Mouse (Mus musculus): ENCODE results near the gene Prcc. TPM values are rescaled to one million over a fixed set of nuclear protein-coding genes. Genes with fewer than 3 reads are reported as not detected.
"Not testable (repeated sequence)": the region's sequence is repeated elsewhere in the genome, so short reads cannot be mapped to it uniquely, and the experiment has no call there.

Gene Prcc
- polyA plus RNA-seq, 1 experiment from 2014 or later, result 17.6 TPM

DNA sequence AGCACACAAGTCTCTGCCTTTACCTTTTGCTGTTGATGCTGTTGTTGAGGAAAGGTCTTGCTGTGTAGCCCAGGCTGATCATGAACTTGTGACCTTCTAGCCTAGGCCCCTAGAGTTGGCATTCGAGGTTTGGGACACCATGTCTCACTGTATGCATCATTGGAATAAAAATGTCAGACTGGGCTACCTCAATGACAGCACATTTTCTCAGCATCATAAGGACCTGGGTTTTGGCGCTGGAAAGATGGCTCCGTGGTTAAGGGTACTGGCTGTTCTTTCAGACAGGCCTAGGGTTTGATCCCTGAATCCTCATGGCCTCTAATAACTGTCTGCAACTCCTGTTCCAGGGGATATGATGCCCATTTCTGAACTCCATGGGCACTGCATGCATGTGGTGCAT, 14.4 kb upstream of the Prcc start:
- Histone ChIP-seq H3K36me3 (ENCODE audit: control insufficient read depth, insufficient read depth, low read length) (no peaks in the 10 kb centered on the region), H3K9me3 (ENCODE audit: control insufficient read depth, low read length) (no peaks in the 10 kb centered on the region), H3K27me3 (ENCODE audit: control insufficient read depth, insufficient read depth, low read length) (no peaks in the 10 kb centered on the region), H3K4me3 (ENCODE audit: low read depth, low read length) (no peak overlapping the region), H3K9ac (ENCODE audit: low read depth, low read length) (no peak overlapping the region), H3K27ac (ENCODE audit: low read depth, low read length) (no peak overlapping the region), H3K4me2 (replicated peaks; ENCODE audit: low read depth, low read length) (no peak overlapping the region), H3K4me1 (replicated peaks; ENCODE audit: control insufficient read depth, insufficient read depth, low read length) (no peaks in the 10 kb centered on the region)
- DNase-seq (ENCODE audit: low spot score) (no peak), ATAC-seq (ENCODE audit: low FRiP score) (no peak)
- WGBS, result 78% methylated on average over 3 of the region's 3 CpGs

DNA sequence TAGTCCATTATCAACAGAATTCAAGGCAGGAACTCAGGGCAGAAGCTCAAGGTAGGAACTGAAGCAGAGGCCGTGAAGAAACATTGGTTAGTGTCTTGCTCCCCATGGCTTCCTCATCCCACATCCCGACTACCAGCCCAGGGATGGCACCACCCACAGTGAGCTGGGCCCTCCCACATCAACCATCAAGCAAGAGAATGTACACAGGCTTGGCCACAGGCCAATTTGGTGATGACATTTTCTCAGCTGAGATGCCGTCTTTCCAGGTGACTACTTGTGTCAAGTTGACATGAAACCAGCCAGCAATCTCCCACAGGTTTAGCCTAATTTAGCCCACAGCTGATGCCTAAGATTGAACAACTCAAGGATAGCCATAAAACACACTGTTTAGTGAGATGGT, 13.9 kb upstream of the Prcc start:
- Histone ChIP-seq H3K4me2 (replicated peaks; ENCODE audit: low read depth, low read length) (no peak overlapping the region), H3K27me3 (ENCODE audit: control insufficient read depth, insufficient read depth, low read length) (no peaks in the 10 kb centered on the region), H3K9me3 (ENCODE audit: control insufficient read depth, low read length) (no peaks in the 10 kb centered on the region), H3K27ac (ENCODE audit: low read depth, low read length) (no peak overlapping the region), H3K36me3 (ENCODE audit: control insufficient read depth, insufficient read depth, low read length) (no peaks in the 10 kb centered on the region), H3K4me3 (ENCODE audit: low read depth, low read length) (no peak overlapping the region), H3K9ac (ENCODE audit: low read depth, low read length) (no peak overlapping the region), H3K4me1 (replicated peaks; ENCODE audit: control insufficient read depth, insufficient read depth, low read length) (no peaks in the 10 kb centered on the region)
- no peak for DNase-seq (ENCODE audit: low spot score)
- 74% methylated on average over 3 of the region's 3 CpGs for WGBS
- ATAC-seq (ENCODE audit: low FRiP score), result no peak

DNA sequence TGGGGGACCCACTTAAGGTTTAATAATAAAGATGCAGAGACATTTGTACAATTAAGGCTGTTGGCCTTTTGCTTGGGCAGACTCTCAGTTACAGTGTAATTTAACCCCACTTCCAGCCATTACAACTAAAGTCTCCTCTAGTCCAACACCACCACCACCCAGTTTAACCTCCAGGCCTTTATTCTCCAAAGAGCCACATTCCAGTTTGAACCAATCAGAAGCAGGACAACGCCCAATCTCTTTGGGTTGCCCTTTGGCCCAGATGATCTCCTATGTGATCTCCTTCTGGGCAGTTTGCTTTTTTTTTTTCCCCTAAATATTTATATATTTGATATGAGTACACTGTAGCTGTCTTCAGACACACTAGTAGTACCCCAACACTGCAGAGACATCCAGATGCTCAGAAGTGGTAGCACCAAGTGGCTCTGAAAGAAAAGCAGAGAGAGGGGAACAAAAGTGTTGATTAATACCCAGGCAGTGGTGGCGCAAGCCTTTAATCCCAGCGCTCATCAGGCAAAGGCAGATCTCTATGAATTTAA, 8.0 kb upstream of the Prcc start:
- H3K4me1 ChIP-seq (replicated peaks; ENCODE audit: control insufficient read depth, insufficient read depth, low read length), result no peaks in the 10 kb centered on the region
- no peaks in the 10 kb centered on the region for H3K9me3 ChIP-seq (ENCODE audit: control insufficient read depth, low read length)
- H3K36me3 ChIP-seq (ENCODE audit: control insufficient read depth, insufficient read depth, low read length), result no peaks in the 10 kb centered on the region
- no peak overlapping the region for H3K4me2 ChIP-seq (replicated peaks; ENCODE audit: low read depth, low read length)
- ATAC-seq (ENCODE audit: low FRiP score) (no peak), DNase-seq (ENCODE audit: low spot score) (no peak)
- no peak overlapping the region for H3K27ac ChIP-seq (ENCODE audit: low read depth, low read length)
- no peak overlapping the region for H3K9ac ChIP-seq (ENCODE audit: low read depth, low read length)
- H3K4me3 ChIP-seq (ENCODE audit: low read depth, low read length), result no peak overlapping the region
- H3K27me3 ChIP-seq (ENCODE audit: control insufficient read depth, insufficient read depth, low read length), result no peaks in the 10 kb centered on the region
- WGBS, result 74% methylated on average over 3 of the region's 3 CpGs

DNA sequence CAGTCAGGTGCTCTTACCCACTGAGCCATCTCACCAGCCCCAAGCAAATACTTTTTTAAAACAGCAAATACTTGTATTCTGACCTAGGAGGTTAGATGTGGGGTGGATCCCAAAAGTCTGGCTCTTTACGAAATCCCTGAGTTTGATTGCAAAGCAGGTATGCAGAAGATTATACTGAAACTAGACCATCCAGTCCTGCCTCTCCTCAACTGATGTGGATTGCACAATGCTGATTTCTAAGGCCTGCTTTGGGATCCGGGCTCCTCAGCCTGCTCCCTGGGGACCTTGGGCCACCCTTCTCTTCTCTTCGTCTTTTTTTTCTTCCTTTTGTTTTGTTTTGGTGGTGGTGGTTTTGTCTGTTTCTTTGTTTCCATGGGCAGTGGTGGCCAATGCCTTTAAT, 6.1 kb upstream of the Prcc start:
- 55% methylated on average over 3 of the region's 3 CpGs for WGBS
- H3K36me3 ChIP-seq (ENCODE audit: control insufficient read depth, insufficient read depth, low read length), result no peaks in the 10 kb centered on the region

DNA sequence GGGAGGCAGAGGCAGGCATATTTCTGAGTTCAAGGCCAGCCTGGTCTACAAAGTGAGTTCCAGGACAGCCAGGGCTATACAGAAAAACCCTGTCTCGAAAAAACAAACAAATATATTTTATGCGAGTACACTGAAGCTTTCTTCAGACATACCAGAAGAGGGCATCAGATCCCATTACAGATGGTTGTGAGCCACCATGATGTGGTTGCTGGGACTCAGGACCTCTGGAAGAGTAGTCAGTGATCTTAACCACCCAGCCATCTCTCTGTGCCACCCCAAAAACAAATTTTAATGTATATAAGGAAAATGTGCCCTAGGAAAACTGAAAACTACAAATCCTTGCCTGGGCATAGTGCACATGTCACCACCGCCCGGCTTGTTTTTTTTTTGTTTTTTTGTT, 2.0 kb upstream of the Prcc start:
- not testable (repeated sequence) for DNase-seq (ENCODE audit: low spot score); H3K4me2 ChIP-seq (replicated peaks; ENCODE audit: low read depth, low read length); H3K9me3 ChIP-seq (ENCODE audit: control insufficient read depth, low read length); H3K27me3 ChIP-seq (ENCODE audit: control insufficient read depth, insufficient read depth, low read length); H3K36me3 ChIP-seq (ENCODE audit: control insufficient read depth, insufficient read depth, low read length); H3K4me3 ChIP-seq (ENCODE audit: low read depth, low read length); H3K4me1 ChIP-seq (replicated peaks; ENCODE audit: control insufficient read depth, insufficient read depth, low read length); H3K9ac ChIP-seq (ENCODE audit: low read depth, low read length); H3K27ac ChIP-seq (ENCODE audit: low read depth, low read length); ATAC-seq (ENCODE audit: low FRiP score)
- WGBS, result 85% methylated on average over 4 of the region's 4 CpGs

More for the DNA sequence above, 6.1 kb upstream of the Prcc start:
- Histone ChIP-seq H3K4me3 (ENCODE audit: low read depth, low read length) (no peak overlapping the region), H3K4me1 (replicated peaks; ENCODE audit: control insufficient read depth, insufficient read depth, low read length) (no peaks in the 10 kb centered on the region), H3K27ac (ENCODE audit: low read depth, low read length) (no peak overlapping the region), H3K4me2 (replicated peaks; ENCODE audit: low read depth, low read length) (no peak overlapping the region), H3K9ac (ENCODE audit: low read depth, low read length) (no peak overlapping the region), H3K27me3 (ENCODE audit: control insufficient read depth, insufficient read depth, low read length) (no peaks in the 10 kb centered on the region), H3K9me3 (ENCODE audit: control insufficient read depth, low read length) (no peaks in the 10 kb centered on the region)
- ATAC-seq (ENCODE audit: low FRiP score) (no peak), DNase-seq (ENCODE audit: low spot score) (no peak)

DNA sequence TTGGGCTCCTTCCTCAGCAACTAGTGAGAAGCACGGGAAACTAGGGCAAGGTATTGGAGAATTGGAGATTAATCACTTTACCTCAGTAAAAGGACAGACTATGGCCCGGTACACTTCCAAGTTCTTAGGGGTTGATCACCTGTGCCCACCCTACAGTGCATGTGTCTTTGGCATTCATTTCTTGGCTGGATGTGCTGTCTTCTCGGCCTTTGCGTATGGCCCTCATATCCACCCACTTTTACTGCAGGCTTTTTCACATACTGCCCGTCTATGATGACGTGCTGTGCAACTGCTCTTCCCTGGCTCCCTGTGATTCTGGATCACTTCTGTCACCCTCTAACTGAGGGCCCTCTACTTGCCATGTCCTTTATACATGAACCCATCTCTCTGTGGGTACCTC, 1.0 kb upstream of the Prcc start:
- Histone ChIP-seq H3K4me3 (ENCODE audit: low read depth, low read length) (no peak overlapping the region), H3K27ac (ENCODE audit: low read depth, low read length) (no peak overlapping the region), H3K27me3 (ENCODE audit: control insufficient read depth, insufficient read depth, low read length) (no peaks in the 10 kb centered on the region), H3K9ac (ENCODE audit: low read depth, low read length) (no peak overlapping the region; the same call in 1 of the 2 replicates), H3K4me1 (replicated peaks; ENCODE audit: control insufficient read depth, insufficient read depth, low read length) (peaks cover 6% of the 10 kb centered on the region), H3K36me3 (ENCODE audit: control insufficient read depth, insufficient read depth, low read length) (no peaks in the 10 kb centered on the region), H3K9me3 (ENCODE audit: control insufficient read depth, low read length) (no peaks in the 10 kb centered on the region), H3K4me2 (replicated peaks; ENCODE audit: low read depth, low read length) (no peak overlapping the region)
- WGBS, result 88% methylated on average over 6 of the region's 6 CpGs
- DNase-seq (ENCODE audit: low spot score), result peak; percentile 6
- ATAC-seq (ENCODE audit: low FRiP score), result no peak

DNA sequence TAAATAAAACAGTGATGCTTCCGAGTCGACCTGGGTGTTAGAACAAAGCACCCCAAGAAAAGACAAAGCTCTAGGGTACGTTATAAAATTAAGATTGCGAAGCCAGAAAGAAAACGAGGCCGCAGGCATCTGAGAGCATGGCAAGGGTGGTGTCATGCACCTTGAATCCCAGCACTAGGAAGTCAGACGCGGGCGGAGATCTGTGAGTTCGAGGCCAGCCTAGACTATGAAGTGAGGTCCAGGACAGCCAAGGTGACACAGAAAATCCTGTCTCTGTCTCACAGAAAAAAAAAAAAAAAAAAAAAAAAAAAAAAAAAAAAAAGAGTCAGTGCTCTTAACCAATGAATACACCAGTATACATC, 577 bp upstream of the Prcc start:
- Histone ChIP-seq H3K4me1 (replicated peaks; ENCODE audit: control insufficient read depth, insufficient read depth, low read length) (peaks cover 6% of the 10 kb centered on the region), H3K27ac (ENCODE audit: low read depth, low read length) (no peak overlapping the region), H3K9ac (ENCODE audit: low read depth, low read length) (peak overlapping the region; percentile 34; the same call in 1 of the 2 replicates), H3K36me3 (ENCODE audit: control insufficient read depth, insufficient read depth, low read length) (no peaks in the 10 kb centered on the region), H3K4me3 (ENCODE audit: low read depth, low read length) (peak overlapping the region; percentile 95), H3K9me3 (ENCODE audit: control insufficient read depth, low read length) (no peaks in the 10 kb centered on the region), H3K27me3 (ENCODE audit: control insufficient read depth, insufficient read depth, low read length) (no peaks in the 10 kb centered on the region), H3K4me2 (replicated peaks; ENCODE audit: low read depth, low read length) (peak overlapping the region; percentile 35)
- ATAC-seq (ENCODE audit: low FRiP score) (no peak; the same call in 1 of the 2 replicates), DNase-seq (ENCODE audit: low spot score) (no peak)
- WGBS, result 11% methylated on average over 10 of the region's 10 CpGs

DNA sequence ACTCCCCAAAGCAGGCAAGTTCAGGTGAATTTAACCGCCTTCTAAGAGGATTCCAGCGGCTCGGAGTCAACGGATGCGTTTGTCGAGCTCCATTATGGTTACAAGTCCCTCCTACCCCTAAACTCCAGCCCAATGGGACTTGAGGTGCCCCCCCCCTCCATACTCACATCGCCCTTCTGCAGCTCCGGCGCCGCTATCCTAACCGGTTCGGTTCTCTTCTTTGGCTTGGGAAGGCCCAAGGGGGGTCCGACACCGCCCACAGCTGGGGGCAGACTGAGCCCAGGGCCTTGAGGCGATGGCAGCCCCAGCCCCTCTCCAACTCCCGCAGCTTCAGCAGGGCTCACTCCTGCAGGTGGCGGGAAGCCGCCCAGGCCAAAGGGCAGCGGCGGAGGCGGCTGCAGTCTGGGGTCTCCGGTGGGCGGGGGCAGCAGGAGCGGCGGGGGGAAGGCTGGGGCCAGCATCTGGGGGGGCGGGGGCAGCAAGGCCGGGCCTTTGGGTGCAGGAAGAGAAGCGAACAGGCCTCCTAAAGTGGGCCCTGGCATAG, 628 bp downstream of the Prcc start:
- Histone ChIP-seq H3K36me3 (ENCODE audit: control insufficient read depth, insufficient read depth, low read length) (no peaks in the 10 kb centered on the region), H3K9ac (ENCODE audit: low read depth, low read length) (peak overlapping the region; percentile 94), H3K4me2 (replicated peaks; ENCODE audit: low read depth, low read length) (peak overlapping the region; percentile 92), H3K9me3 (ENCODE audit: control insufficient read depth, low read length) (no peaks in the 10 kb centered on the region), H3K4me1 (replicated peaks; ENCODE audit: control insufficient read depth, insufficient read depth, low read length) (peaks cover 6% of the 10 kb centered on the region), H3K27ac (ENCODE audit: low read depth, low read length) (peak overlapping the region; percentile 76), H3K27me3 (ENCODE audit: control insufficient read depth, insufficient read depth, low read length) (no peaks in the 10 kb centered on the region), H3K4me3 (ENCODE audit: low read depth, low read length) (peak overlapping the region; percentile 95)
- ATAC-seq (ENCODE audit: low FRiP score) (peak; percentile 39), DNase-seq (ENCODE audit: low spot score) (peak; percentile 49)
- WGBS, result under 1% methylated on average over 18 of the region's 28 CpGs

DNA sequence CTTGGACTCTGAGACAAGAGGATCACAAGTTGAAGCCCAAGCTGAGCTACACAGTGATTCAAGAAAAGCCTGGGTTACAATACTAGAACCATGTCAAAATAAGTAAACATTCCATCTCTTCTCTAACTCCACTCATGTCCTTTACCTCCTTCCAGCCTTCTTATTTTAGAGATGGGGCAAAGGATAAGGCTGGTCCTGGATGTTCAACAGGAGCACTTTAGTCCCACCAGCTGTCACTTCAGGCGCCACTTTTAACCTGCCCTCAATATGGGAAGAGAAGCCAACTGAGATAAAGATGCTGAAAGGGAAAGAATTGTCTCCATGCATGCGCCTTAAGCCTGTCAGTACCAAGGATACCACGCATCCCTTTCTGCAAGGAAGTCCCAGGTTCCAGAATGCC, 1.1 kb downstream of the Prcc start:
- no peaks in the 10 kb centered on the region for H3K27me3 ChIP-seq (ENCODE audit: control insufficient read depth, insufficient read depth, low read length)
- H3K36me3 ChIP-seq (ENCODE audit: control insufficient read depth, insufficient read depth, low read length), result no peaks in the 10 kb centered on the region
- no peak overlapping the region for H3K27ac ChIP-seq (ENCODE audit: low read depth, low read length)
- peak overlapping the region; percentile 92 for H3K4me2 ChIP-seq (replicated peaks; ENCODE audit: low read depth, low read length)
- 1% methylated on average over 3 of the region's 3 CpGs for WGBS
- H3K9ac ChIP-seq (ENCODE audit: low read depth, low read length), result peak overlapping the region; percentile 94
- H3K4me1 ChIP-seq (replicated peaks; ENCODE audit: control insufficient read depth, insufficient read depth, low read length), result peaks cover 6% of the 10 kb centered on the region
- no peak for ATAC-seq (ENCODE audit: low FRiP score)
- H3K4me3 ChIP-seq (ENCODE audit: low read depth, low read length), result peak overlapping the region; percentile 95
- H3K9me3 ChIP-seq (ENCODE audit: control insufficient read depth, low read length), result no peaks in the 10 kb centered on the region
- no peak for DNase-seq (ENCODE audit: low spot score)

Data from hindbrain, embryonic 11.5 days (tissue).